In genomic region chr5:33217663-33218062, GRCm38 (mm10) we compare ENCODE assay signal across 10 mouse cellular contexts. TPM values are rescaled to one million over a fixed set of nuclear protein-coding genes. Genes with fewer than 3 reads are reported as not detected.
DNase-seq lines count a peak whose midpoint lies in the region; ATAC-seq and TF ChIP-seq lines count a peak whose summit lies in the region.
"Had no signal": no experiment of that assay in that cellular context is flagged by ENCODE, and none has a peak within 500 bp of the region (broad histone marks: within the 10 kb centered on the region; RNA-seq: fewer than 3 reads in every experiment).

No protein-coding gene starts in this region.

- peak overlapping the region; percentile 43; the same call in 1 of the 2 replicates for H3K9ac ChIP-seq in heart, embryonic 15.5 days
- peak overlapping the region; percentile 20; the same call in 1 of the 2 replicates for H3K9ac ChIP-seq in heart, postnatal 0 days (replicated peaks; ENCODE audit: low read depth, low read length)
- 0 out of 2 replicates have a peak overlapping the region, but pooled peaks have one; percentile 7 for H3K9ac ChIP-seq in liver, embryonic 14.5 days (replicated peaks)
- H3K9ac ChIP-seq: midbrain, embryonic 12.5 days had no signal

- no peaks in the 10 kb centered on the region for H3K36me3 ChIP-seq in heart, embryonic 15.5 days
- H3K36me3 ChIP-seq in heart, postnatal 0 days (replicated peaks; ENCODE audit: control insufficient read depth, insufficient read depth, low read length), result no peaks in the 10 kb centered on the region
- H3K36me3 ChIP-seq in liver, embryonic 14.5 days (replicated peaks; ENCODE audit: control insufficient read depth, insufficient read depth, low read depth), result no peaks in the 10 kb centered on the region
- H3K36me3 ChIP-seq: midbrain, embryonic 12.5 days had no signal

- peak overlapping the region; percentile 50 for H3K27ac ChIP-seq in heart, embryonic 15.5 days
- H3K27ac ChIP-seq in heart, postnatal 0 days (ENCODE audit: low read depth), result peak overlapping the region; percentile 69; the same call in 1 of the 2 replicates
- H3K27ac ChIP-seq in liver, embryonic 14.5 days, result no peak overlapping the region; the same call in 1 of the 2 replicates
- H3K27ac ChIP-seq: left cerebral cortex, adult 2 months; midbrain, embryonic 12.5 days had no signal

- peak overlapping the region; percentile 42 for H3K4me2 ChIP-seq in heart, embryonic 15.5 days
- peak overlapping the region; percentile 40 for H3K4me2 ChIP-seq in heart, postnatal 0 days (ENCODE audit: low read depth, low read length)
- H3K4me2 ChIP-seq in liver, embryonic 14.5 days (ENCODE audit: low read depth), result peak overlapping the region; percentile 59
- H3K4me2 ChIP-seq: midbrain, embryonic 12.5 days had no signal

- peaks cover 64% of the 10 kb centered on the region for H3K4me1 ChIP-seq in heart, embryonic 15.5 days (replicated peaks)
- H3K4me1 ChIP-seq in heart, postnatal 0 days (ENCODE audit: control insufficient read depth, insufficient read depth), result peaks cover 25% of the 10 kb centered on the region
- peaks cover 13 to 26% of the 10 kb centered on the region in 2 experiments for H3K4me1 ChIP-seq in liver, embryonic 14.5 days (replicated peaks; ENCODE audit: control insufficient read depth in 2 of 2, insufficient read depth in 2 of 2, low read length in 1 of 2)

- no peaks in the 10 kb centered on the region for H3K9me3 ChIP-seq in heart, embryonic 15.5 days (replicated peaks)
- no peaks in the 10 kb centered on the region for H3K9me3 ChIP-seq in heart, postnatal 0 days (replicated peaks; ENCODE audit: control insufficient read depth, low read length)
- H3K9me3 ChIP-seq in liver, embryonic 14.5 days (ENCODE audit: control insufficient read depth, low read length), result no peaks in the 10 kb centered on the region
- H3K9me3 ChIP-seq: midbrain, embryonic 12.5 days had no signal

- no peak for TF ChIP-seq CTCF in heart, postnatal 0 days (IDR thresholded peaks at IDR 0.05; ENCODE audit: low read depth)
- TF ChIP-seq CTCF in liver, embryonic 14.5 days (IDR thresholded peaks at IDR 0.05; ENCODE audit: low read depth), result no peak

- no peak for TF ChIP-seq EP300 in heart, postnatal 0 days (IDR thresholded peaks at IDR 0.05; ENCODE audit: low read depth)
- no peak for TF ChIP-seq EP300 in liver, embryonic 14.5 days (IDR thresholded peaks at IDR 0.05; ENCODE audit: low read depth)

- no peak for DNase-seq in heart, adult 8-10 months (ENCODE audit: low spot score)
- DNase-seq in heart, postnatal 0 days (ENCODE audit: low spot score), result peak; percentile 12
- no peak for DNase-seq in liver, embryonic 14.5 days (ENCODE audit: low read depth in 3 of 3, low spot score in 3 of 3)
- no peak for DNase-seq in frontal cortex, postnatal 25 days (ENCODE audit: low spot score in 2 of 2)
- DNase-seq in spleen, adult 18-20 months, result no peak

- peak overlapping the region; percentile 26 for H3K4me3 ChIP-seq in heart, embryonic 15.5 days
- peak overlapping the region; percentile 22 for H3K4me3 ChIP-seq in heart, postnatal 0 days (ENCODE audit: low read depth, low read length)
- H3K4me3 ChIP-seq in liver, embryonic 14.5 days (ENCODE audit: insufficient read depth in 1 of 2, low read depth in 2 of 2, low read length in 2 of 2), result peak overlapping the region in 1 of 2 experiments; percentile 20; a peak in 2 of 4 replicates
- H3K4me3 ChIP-seq: left cerebral cortex, adult 2 months; midbrain, embryonic 12.5 days had no signal

- H3K27me3 ChIP-seq in heart, embryonic 15.5 days, result no peaks in the 10 kb centered on the region
- no peaks in the 10 kb centered on the region for H3K27me3 ChIP-seq in heart, postnatal 0 days (ENCODE audit: control insufficient read depth, insufficient read depth, low read length)
- H3K27me3 ChIP-seq in liver, embryonic 14.5 days (ENCODE audit: control insufficient read depth, insufficient read depth, low read length), result no peaks in the 10 kb centered on the region

- peak; percentile 50; the same call in 1 of the 2 replicates for ATAC-seq in heart, embryonic 15.5 days (replicated peaks; ENCODE audit: insufficient number of reproducible peaks, insufficient read depth, low FRiP score, low read depth)
- ATAC-seq in common myeloid progenitor, adult 5-6 weeks (replicated peaks; ENCODE audit: low read depth, poor library complexity, severe bottlenecking), result peak; percentile 17; the same call in 1 of the 2 replicates
- peak; percentile 28; the same call in 1 of the 2 replicates for ATAC-seq in heart, postnatal 0 days (ENCODE audit: insufficient read depth, low read depth)
- peak; percentile 72 for ATAC-seq in liver, embryonic 14.5 days (ENCODE audit: insufficient read depth)
- no peak for ATAC-seq in cerebellum, adult (ENCODE audit: insufficient number of reproducible peaks, low FRiP score, low TSS enrichment)

- WGBS in heart, embryonic 15.5 days, result 29% methylated on average over 3 of the region's 3 CpGs
- WGBS in heart, postnatal 0 days, result 27% methylated on average over 3 of the region's 3 CpGs
- WGBS in liver, embryonic 14.5 days (ENCODE audit: insufficient replicate concordance), result 16% methylated on average over 3 of the region's 3 CpGs

RNA-seq across cellular contexts. Expression of gene Spon2, which starts 0.6 kb away (rescaled TPM):
- 59.7 and 67.2 TPM in 2 replicates for polyA plus RNA-seq in heart, embryonic 15.5 days (2015; fragmentation: Nextera tagmentation; extraction: Ambion mirVana)
- 1 to 10 TPM; 1.0 to 3.4 (median 1.4) TPM for total RNA-seq in heart, adult 8-10 months (2022)
- total RNA-seq in common myeloid progenitor, adult 5-6 weeks (2017), result 4.8 and 6.5 TPM in 2 replicates
- total RNA-seq in heart, postnatal 0 days (2014; rRNA removed; ENCODE audit: low replicate concordance), result 56.9 and 58.1 TPM in 2 replicates
- polyA plus RNA-seq in heart, postnatal 0 days (2015; fragmentation: Nextera tagmentation; extraction: Ambion mirVana), result 42.5 and 47.2 TPM in 2 replicates
- polyA plus RNA-seq in liver, embryonic 14.5 days (2012; rRNA removed), result 6.9 and 7.6 TPM in 2 replicates
- 10.4 and 12.0 TPM in 2 replicates for polyA plus RNA-seq in liver, embryonic 14.5 days (2014; fragmentation: Nextera tagmentation; extraction: Ambion mirVana)

RNA-seq across cellular contexts. Expression of gene Ctbp1, which starts 57.1 kb away (rescaled TPM):
- 190 and 256 TPM in 2 replicates for polyA plus RNA-seq in heart, embryonic 15.5 days (2015; fragmentation: Nextera tagmentation; extraction: Ambion mirVana)
- total RNA-seq in heart, adult 8-10 months (2022), result 100 to 1,000 TPM; 213 to 238 (median 226) TPM
- total RNA-seq in common myeloid progenitor, adult 5-6 weeks (2017), result 156 and 163 TPM in 2 replicates
- total RNA-seq in heart, postnatal 0 days (2014; rRNA removed; ENCODE audit: low replicate concordance), result 295 and 352 TPM in 2 replicates
- polyA plus RNA-seq in heart, postnatal 0 days (2015; fragmentation: Nextera tagmentation; extraction: Ambion mirVana), result 156 and 165 TPM in 2 replicates
- 85.0 and 107 TPM in 2 replicates for polyA plus RNA-seq in liver, embryonic 14.5 days (2012; rRNA removed)
- 165 and 191 TPM in 2 replicates for polyA plus RNA-seq in liver, embryonic 14.5 days (2014; fragmentation: Nextera tagmentation; extraction: Ambion mirVana)
